Mouse (Mus musculus) neural tube, embryonic 12.5 days (tissue): ENCODE results near the gene Tgfb2. TPM values are rescaled to one million over a fixed set of nuclear protein-coding genes. Genes with fewer than 3 reads are reported as not detected.

Experiments used
- ATAC-seq: fragments of 200-750 bp; cut with Nextera tagmentation; 2 replicates; pipeline ENCODE4 v1.8.0; 2017; ENCODE audit warnings: low read depth, mild to moderate bottlenecking, moderate TSS enrichment, moderate library complexity; ENCODE audit not compliant: low FRiP score
- H3K27ac ChIP-seq: fragments of 300-500 bp; sonication (generic); 2 replicates; pipeline ENCODE4 v1.5.1; 2016
- H3K27me3 ChIP-seq: fragments of 300-500 bp; sonication (generic); replicated peaks from 2 replicates; pipeline ENCODE4 v1.6.1; 2016; ENCODE audit warnings: mild to moderate bottlenecking
- H3K36me3 ChIP-seq: fragments of 300-500 bp; sonication (generic); 2 replicates; pipeline ENCODE4 v1.6.1; 2016; ENCODE audit warnings: mild to moderate bottlenecking
- H3K4me1 ChIP-seq: fragments of 300-500 bp; sonication (generic); 2 replicates; pipeline ENCODE4 v1.6.1; 2016
- H3K4me2 ChIP-seq: fragments of 300-500 bp; sonication (generic); replicated peaks from 2 replicates; pipeline ENCODE4 v1.6.1; 2016; ENCODE audit warnings: mild to moderate bottlenecking
- H3K4me3 ChIP-seq: fragments of 300-500 bp; sonication (generic); 2 replicates; pipeline ENCODE4 v1.5.1; 2016
- H3K9ac ChIP-seq: fragments of 300-500 bp; sonication (generic); 2 replicates; pipeline ENCODE4 v1.6.1; 2016; ENCODE audit warnings: mild to moderate bottlenecking
- H3K9me3 ChIP-seq: fragments of 300-500 bp; sonication (generic); 2 replicates; pipeline ENCODE4 v1.6.1; 2016; ENCODE audit warnings: mild to moderate bottlenecking
- WGBS: fragments of 180-500 bp; shearing (Covaris S2); methylation state at CpG from one replicate; pipeline ENCODE4 v1.1.7; 2016; 5-methylcytosine and 5-hydroxymethylcytosine counted together
- polyA plus RNA-seq: library from polyadenylated mRNA; unstranded; fragments of >200 nt; fragmentation: Nextera tagmentation; extraction: Ambion mirVana; gene quantifications from 2 replicates; pipeline ENCODE4 v1.2.1, GENCODE M21; 2016

Gene Tgfb2
- polyA plus RNA-seq, 1 experiment from 2014 or later = 27.6 TPM

GRCm38 (mm10) chr1:186631457-186631856, 74.3 kb downstream of the Tgfb2 start:
- H3K36me3 ChIP-seq = no peaks in the 10 kb centered on the region
- H3K27me3 ChIP-seq = no peaks in the 10 kb centered on the region
- H3K27ac ChIP-seq = no peak overlapping the region
- no peak overlapping the region for H3K4me2 ChIP-seq
- H3K4me1 ChIP-seq = no peaks in the 10 kb centered on the region
- no peak overlapping the region for H3K9ac ChIP-seq
- no peak overlapping the region for H3K4me3 ChIP-seq
- H3K9me3 ChIP-seq = no peaks in the 10 kb centered on the region
- 82% methylated on average over 6 of the region's 6 CpGs for WGBS
- no peak for ATAC-seq

DNA sequence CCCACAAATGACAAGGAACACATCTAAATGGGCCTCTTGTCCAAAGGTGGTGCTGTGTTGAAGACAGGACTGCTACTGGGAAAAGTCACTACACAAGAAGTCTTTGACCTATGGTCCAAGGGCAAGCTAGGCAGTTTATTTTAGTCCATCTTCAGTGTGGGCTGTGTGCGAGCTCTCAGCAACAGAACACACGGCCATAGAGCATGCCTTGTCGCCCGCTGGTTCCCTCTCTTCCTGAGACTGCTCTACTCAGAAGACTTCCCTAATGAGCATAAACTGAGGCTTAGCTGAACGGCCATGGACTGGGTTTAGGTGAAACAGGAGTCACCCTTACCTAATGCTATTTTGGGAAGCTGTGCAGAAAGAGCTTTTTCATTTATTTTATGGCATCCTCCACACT, 74.8 kb downstream of the Tgfb2 start:
- no peak for ATAC-seq

GRCm38 (mm10) chr1:186627451-186627995, 78.3 kb downstream of the Tgfb2 start:
- Histone ChIP-seq H3K9ac (no peak overlapping the region), H3K4me1 (no peaks in the 10 kb centered on the region), H3K9me3 (no peaks in the 10 kb centered on the region), H3K36me3 (no peaks in the 10 kb centered on the region), H3K27me3 (no peaks in the 10 kb centered on the region), H3K4me3 (no peak overlapping the region), H3K27ac (no peak overlapping the region), H3K4me2 (no peak overlapping the region)
- 89% methylated on average over 7 of the region's 7 CpGs for WGBS
- ATAC-seq = no peak

More for the DNA sequence above, 74.8 kb downstream of the Tgfb2 start:
- Histone ChIP-seq H3K4me2 (no peak overlapping the region), H3K36me3 (no peaks in the 10 kb centered on the region), H3K27me3 (no peaks in the 10 kb centered on the region), H3K4me1 (no peaks in the 10 kb centered on the region), H3K9ac (no peak overlapping the region), H3K4me3 (no peak overlapping the region), H3K27ac (no peak overlapping the region), H3K9me3 (no peaks in the 10 kb centered on the region)
- 91% methylated on average over 5 of the region's 5 CpGs for WGBS

- Histone ChIP-seq H3K36me3 (no peaks in the 10 kb centered on the region), H3K4me1 (no peaks in the 10 kb centered on the region), H3K4me3 (no peak overlapping the region), H3K27ac (no peak overlapping the region), H3K9ac (no peak overlapping the region), H3K27me3 (no peaks in the 10 kb centered on the region), H3K9me3 (no peaks in the 10 kb centered on the region), H3K4me2 (no peak overlapping the region)
- 76% methylated on average over 5 of the region's 5 CpGs for WGBS
- ATAC-seq = no peak
These were observed 81.3 kb downstream of the Tgfb2 start for GRCm38 (mm10) chr1:186624474-186624873.

DNA sequence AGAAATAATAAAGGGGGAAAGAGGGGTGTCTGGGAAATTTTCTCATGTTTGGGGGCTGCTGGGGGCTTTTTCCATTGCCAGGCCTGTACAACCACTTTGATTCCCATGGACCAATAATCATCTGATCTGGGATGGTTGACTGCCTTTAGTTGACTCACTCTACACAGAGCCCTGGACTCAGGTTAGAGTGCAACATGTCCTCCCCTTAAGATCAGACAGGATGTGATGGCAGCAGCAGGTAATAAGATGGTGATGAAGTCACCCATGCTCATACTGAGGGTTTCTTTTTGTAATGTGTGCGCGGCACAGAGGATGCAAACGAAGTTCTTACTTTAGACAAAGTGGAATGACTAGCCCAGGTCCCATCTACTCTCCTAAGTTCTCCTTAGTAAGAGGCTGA, 84.0 kb downstream of the Tgfb2 start:
- no peak for ATAC-seq
- 94% methylated on average over 3 of the region's 3 CpGs for WGBS
- Histone ChIP-seq H3K9me3 (no peaks in the 10 kb centered on the region), H3K27me3 (no peaks in the 10 kb centered on the region), H3K4me2 (no peak overlapping the region), H3K36me3 (no peaks in the 10 kb centered on the region), H3K27ac (no peak overlapping the region), H3K4me1 (no peaks in the 10 kb centered on the region), H3K4me3 (no peak overlapping the region), H3K9ac (no peak overlapping the region)

- Histone ChIP-seq H3K4me2 (no peak overlapping the region), H3K9ac (no peak overlapping the region), H3K4me1 (no peaks in the 10 kb centered on the region), H3K36me3 (no peaks in the 10 kb centered on the region), H3K9me3 (no peaks in the 10 kb centered on the region), H3K27me3 (no peaks in the 10 kb centered on the region), H3K27ac (no peak overlapping the region), H3K4me3 (no peak overlapping the region)
- no peak for ATAC-seq
- 84% methylated on average over 6 of the region's 6 CpGs for WGBS
These were observed 87.5 kb downstream of the Tgfb2 start for GRCm38 (mm10) chr1:186618285-186618684.

DNA sequence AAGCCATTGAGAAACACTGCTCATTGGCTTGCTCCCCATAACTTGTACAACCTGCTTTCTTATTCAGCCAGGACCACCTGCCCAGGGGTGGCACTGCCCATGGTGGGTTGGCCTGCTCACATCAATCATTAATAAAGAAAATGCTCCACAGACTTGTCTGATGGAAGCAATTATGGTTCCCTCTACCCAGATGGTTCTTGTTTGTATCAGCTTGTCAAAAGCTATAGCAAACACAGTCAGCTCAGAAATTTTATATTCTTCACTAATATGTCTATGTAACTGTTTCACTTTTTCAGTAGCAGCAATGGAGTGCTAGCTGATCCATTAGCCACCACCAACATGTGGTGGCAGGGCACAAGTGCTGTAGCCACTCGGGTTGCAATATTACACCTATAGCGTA, 94.4 kb downstream of the Tgfb2 start:
- Histone ChIP-seq H3K4me2 (no peak overlapping the region), H3K27ac (no peak overlapping the region), H3K4me1 (peaks cover 9% of the 10 kb centered on the region), H3K9ac (no peak overlapping the region), H3K9me3 (no peaks in the 10 kb centered on the region), H3K4me3 (no peak overlapping the region), H3K27me3 (no peaks in the 10 kb centered on the region), H3K36me3 (no peaks in the 10 kb centered on the region)
- whole genome bisulfite sequencing = 97% methylated on average over 2 of the region's 2 CpGs
- ATAC-seq = no peak

DNA sequence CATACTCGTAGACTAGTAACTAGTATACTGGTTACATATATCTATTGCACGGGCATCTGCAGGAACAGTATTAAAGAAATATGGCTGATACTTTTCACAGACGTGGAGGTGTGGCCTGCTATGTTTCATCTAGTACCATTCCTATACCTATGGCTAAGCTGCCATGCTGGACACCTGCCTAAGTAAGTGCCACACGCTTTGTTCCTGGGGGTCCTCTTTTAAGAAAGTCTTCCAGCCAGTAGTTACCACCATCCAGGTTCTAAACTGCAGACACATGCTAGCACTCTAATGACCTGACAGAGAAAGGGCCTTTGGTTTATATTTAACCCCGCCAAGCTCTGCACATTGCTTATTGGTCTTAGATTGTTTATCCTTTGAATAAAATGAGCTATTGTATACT, 95.3 kb downstream of the Tgfb2 start:
- no peak overlapping the region for H3K4me3 ChIP-seq
- no peaks in the 10 kb centered on the region for H3K27me3 ChIP-seq
- peaks cover 9% of the 10 kb centered on the region for H3K4me1 ChIP-seq
- H3K36me3 ChIP-seq = no peaks in the 10 kb centered on the region
- peak overlapping the region; percentile 38; the same call in 1 of the 2 replicates for H3K4me2 ChIP-seq
- no peak overlapping the region for H3K9ac ChIP-seq
- 89% methylated on average over 5 of the region's 5 CpGs for whole genome bisulfite sequencing
- ATAC-seq = 0 out of 2 replicates have a peak, but pooled peaks have one; percentile 31
- H3K9me3 ChIP-seq = no peaks in the 10 kb centered on the region
- H3K27ac ChIP-seq = no peak overlapping the region

DNA sequence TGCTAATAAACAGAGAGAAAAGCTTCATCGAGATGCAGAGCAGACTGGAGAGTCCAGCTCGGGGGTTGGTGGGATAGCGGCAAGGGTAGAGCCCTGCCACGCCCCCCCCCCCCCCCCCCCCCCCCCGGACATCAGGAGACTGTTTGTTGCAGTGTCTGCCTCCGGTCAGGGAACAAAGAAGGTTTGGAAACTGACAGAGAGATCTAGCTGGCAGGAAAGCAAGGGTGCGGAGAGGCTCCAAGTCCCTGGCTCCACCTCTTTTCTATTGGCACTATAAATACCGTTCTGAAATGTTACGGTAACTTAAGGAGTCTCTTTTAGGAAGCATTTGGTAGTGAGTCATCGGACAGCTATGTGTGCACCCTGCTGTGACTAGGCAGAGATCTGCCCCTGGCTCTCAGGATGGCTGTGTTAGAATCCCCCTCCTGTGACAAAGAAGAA, 96.0 kb downstream of the Tgfb2 start:
- Histone ChIP-seq H3K27me3 (no peaks in the 10 kb centered on the region), H3K9ac (no peak overlapping the region), H3K36me3 (no peaks in the 10 kb centered on the region), H3K27ac (no peak overlapping the region), H3K4me2 (peak overlapping the region; percentile 38), H3K4me1 (peaks cover 9% of the 10 kb centered on the region), H3K4me3 (no peak overlapping the region), H3K9me3 (no peaks in the 10 kb centered on the region)
- ATAC-seq = peak; percentile 84
- 8% methylated on average over 9 of the region's 10 CpGs for WGBS

DNA sequence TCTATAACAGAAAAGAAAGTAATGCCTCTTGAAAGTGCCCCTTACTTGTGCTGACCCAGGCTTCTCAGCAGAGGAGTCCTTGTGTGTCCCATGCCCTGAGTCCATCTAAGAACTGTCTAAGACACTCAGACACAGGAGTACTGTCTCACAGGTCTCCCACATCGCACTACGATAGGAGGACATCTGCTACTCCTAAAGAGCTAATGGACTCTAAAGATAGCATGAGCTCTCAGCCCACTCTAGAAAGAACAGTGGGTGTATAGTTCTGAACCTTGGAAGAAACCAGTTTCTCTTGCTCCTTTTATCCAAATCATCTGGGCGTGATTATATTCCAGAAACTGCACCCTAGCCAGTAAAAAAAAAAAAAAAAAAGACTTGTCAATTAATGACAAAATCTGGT, 97.7 kb downstream of the Tgfb2 start:
- Histone ChIP-seq H3K9ac (no peak overlapping the region), H3K4me3 (no peak overlapping the region), H3K36me3 (no peaks in the 10 kb centered on the region), H3K27ac (no peak overlapping the region), H3K4me1 (peaks cover 9% of the 10 kb centered on the region), H3K9me3 (no peaks in the 10 kb centered on the region), H3K4me2 (no peak overlapping the region), H3K27me3 (no peaks in the 10 kb centered on the region)
- WGBS = 91% methylated on average over 3 of the region's 3 CpGs
- no peak for ATAC-seq

DNA sequence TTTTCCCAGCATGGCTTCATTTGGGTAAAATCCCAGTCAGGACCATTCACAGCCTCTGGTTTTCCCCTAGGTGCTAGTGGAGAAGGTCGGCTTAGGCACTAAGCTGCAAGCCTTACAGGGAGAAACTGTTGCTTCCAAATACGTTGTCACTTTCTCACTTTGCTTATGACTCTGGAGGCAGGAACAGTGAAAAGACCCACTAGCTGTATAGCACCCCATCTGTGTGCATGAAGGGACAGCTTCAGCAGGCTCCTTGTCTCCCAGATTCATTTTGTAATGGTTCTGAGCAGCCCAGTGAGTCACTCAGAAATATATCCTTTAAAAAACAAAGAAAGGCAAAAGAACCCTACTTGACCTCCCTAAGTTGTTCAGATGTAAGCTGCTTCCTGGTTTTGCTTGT, 100.2 kb downstream of the Tgfb2 start:
- H3K9ac ChIP-seq = no peak overlapping the region
- no peaks in the 10 kb centered on the region for H3K27me3 ChIP-seq
- H3K4me3 ChIP-seq = no peak overlapping the region
- no peak for ATAC-seq
- peaks cover 9% of the 10 kb centered on the region for H3K4me1 ChIP-seq
- WGBS = 75% methylated on average over 2 of the region's 2 CpGs
- no peak overlapping the region for H3K27ac ChIP-seq
- no peaks in the 10 kb centered on the region for H3K9me3 ChIP-seq
- no peak overlapping the region for H3K4me2 ChIP-seq
- no peaks in the 10 kb centered on the region for H3K36me3 ChIP-seq

DNA sequence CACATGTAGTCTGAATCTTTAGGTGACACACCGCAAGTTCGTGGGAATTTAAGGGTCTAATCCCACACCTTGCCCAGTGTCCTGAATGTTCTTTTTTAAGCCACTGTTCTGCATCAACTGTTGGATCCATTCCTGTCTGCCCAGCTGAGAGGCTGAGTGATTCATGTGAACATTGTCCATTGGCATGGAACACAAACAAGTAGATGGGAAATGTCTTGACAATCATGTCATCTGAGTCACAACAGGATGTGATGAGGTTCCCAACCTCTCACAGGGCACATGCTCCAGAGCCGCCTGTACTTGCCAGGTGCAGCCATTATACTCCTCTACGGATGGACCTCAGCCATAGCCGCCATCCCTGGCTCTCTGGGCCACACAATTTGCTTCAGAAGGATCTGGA, 101.7 kb downstream of the Tgfb2 start:
- no peaks in the 10 kb centered on the region for H3K4me1 ChIP-seq
- no peak overlapping the region for H3K9ac ChIP-seq
- H3K9me3 ChIP-seq = no peaks in the 10 kb centered on the region
- no peak overlapping the region for H3K4me3 ChIP-seq
- no peaks in the 10 kb centered on the region for H3K36me3 ChIP-seq
- H3K4me2 ChIP-seq = no peak overlapping the region
- H3K27me3 ChIP-seq = no peaks in the 10 kb centered on the region
- WGBS = 96% methylated on average over 5 of the region's 5 CpGs
- ATAC-seq = no peak
- no peak overlapping the region for H3K27ac ChIP-seq

- Histone ChIP-seq H3K4me3 (no peak overlapping the region), H3K9me3 (no peaks in the 10 kb centered on the region), H3K4me1 (no peaks in the 10 kb centered on the region), H3K27me3 (no peaks in the 10 kb centered on the region), H3K27ac (no peak overlapping the region), H3K4me2 (no peak overlapping the region), H3K36me3 (no peaks in the 10 kb centered on the region), H3K9ac (no peak overlapping the region)
- ATAC-seq = no peak
- 84% methylated on average over 2 of the region's 2 CpGs for WGBS
These were observed 117.6 kb downstream of the Tgfb2 start for GRCm38 (mm10) chr1:186588226-186588625.
